Mouse (Mus musculus): ENCODE measurements around the gene Tecpr1.

- TF ChIP-seq GATA1 (IDR thresholded peaks at IDR 0.05; ENCODE audit: borderline replicate concordance, low read length) = no peak
- TF ChIP-seq FLI1 (IDR thresholded peaks at IDR 0.05; ENCODE audit: low read length) = no peak
Observed at GRCm38 (mm10) chr5:144231410-144231809, 8.0 kb upstream of the Tecpr1 start.
